Mouse (Mus musculus) adrenal gland, postnatal 14 days (tissue): ENCODE data around the gene Myo3b. TPM values are rescaled to one million over a fixed set of nuclear protein-coding genes. Genes with fewer than 3 reads are reported as not detected.
"Not testable (repeated sequence)": the region's sequence is repeated elsewhere in the genome, so short reads cannot be mapped to it uniquely, and the experiment has no call there.

Experiments
- DNase-seq: peaks from one replicate; pipeline ENCODE4 v3.0.0; 2021; ENCODE audit warnings: mixed read lengths
- total RNA-seq: library from RNA; stranded (reverse); gene quantifications from 2 replicates; pipeline ENCODE4 v1.2.3, GENCODE M21; 2021

Myo3b gene
- total RNA-seq, 1 experiment from 2014 or later: not detected

DNA sequence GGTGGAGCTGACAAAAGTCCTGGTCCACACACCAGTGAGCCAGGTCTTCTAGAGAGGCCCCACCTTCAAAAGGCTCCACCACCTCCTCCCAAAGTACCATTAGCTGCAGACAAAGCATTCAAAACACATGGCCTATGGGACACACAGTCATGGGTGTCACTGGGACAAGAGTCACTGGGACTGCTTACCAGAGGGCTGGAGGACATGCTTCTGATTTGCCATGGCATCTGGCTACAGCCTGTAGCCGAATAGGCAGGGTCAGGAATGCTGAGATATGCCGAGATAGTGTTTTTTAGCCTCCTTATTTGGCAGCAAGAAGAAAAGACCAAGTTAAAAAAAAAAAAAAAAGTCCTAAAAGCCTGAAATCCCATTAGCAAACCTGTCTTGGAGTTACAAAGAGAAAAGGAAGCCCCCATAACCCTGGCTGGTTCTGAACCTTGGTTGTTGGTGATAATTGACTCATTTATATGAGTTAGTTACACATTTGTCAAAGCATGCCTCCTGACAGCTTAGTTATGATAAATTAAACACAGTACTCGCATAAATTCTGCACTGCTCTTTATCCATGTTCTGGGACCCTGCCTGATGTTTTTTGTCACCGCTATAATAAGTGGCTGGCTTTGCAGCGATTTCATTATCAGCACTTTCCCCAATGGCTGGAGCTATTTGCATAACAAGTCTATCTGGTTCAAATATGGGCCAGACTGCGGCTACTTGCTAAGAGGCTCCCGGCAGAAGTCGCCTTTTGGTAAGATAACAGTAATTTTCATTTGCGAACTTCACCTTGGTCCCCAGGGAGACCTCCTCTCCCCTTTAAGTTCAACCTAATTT, 156.7 kb downstream of the Myo3b start:
- no peak for DNase-seq

GRCm38 (mm10) chr2:70201796-70202555, 163.1 kb downstream of the Myo3b start:
- no peak for DNase-seq

DNA sequence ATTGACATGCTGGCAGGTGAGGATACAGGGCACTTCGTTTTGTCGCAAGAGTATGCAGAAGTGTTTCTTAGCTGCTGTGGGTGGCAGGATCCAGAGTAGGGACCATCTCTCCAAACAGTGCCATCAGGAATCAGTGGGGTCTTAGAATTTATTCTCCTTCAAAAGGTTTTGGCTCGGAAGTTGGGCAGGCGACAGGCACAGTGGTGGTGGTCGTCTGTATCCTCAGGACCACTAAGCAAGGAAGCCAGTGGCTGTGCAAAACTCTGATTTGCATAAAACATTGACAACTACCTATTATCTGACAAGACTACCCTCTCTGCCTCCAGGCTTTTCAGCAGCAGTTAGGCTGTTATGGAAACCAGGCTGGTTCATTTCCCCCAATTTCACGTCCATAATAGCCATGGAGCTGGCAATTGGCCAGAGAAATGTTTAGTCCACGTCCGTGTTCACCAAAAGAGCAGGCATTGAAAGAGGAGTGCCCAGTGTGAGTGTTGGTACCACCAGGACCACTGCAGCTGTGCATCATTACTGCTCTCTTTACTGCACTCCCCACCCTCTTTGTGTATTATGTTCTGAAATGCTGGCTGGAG, 163.7 kb downstream of the Myo3b start:
- no peak for DNase-seq

GRCm38 (mm10) chr2:70208411-70208810, 169.5 kb downstream of the Myo3b start:
- DNase-seq: no peak

GRCm38 (mm10) chr2:70209790-70210189, 170.9 kb downstream of the Myo3b start:
- no peak for DNase-seq

- no peak for DNase-seq
Observed at GRCm38 (mm10) chr2:70210427-70211332, 171.8 kb downstream of the Myo3b start.

- no peak for DNase-seq
Observed at GRCm38 (mm10) chr2:70214401-70214800, 175.5 kb downstream of the Myo3b start.

- DNase-seq: no peak
Observed at GRCm38 (mm10) chr2:70217800-70218199, 178.9 kb downstream of the Myo3b start.

DNA sequence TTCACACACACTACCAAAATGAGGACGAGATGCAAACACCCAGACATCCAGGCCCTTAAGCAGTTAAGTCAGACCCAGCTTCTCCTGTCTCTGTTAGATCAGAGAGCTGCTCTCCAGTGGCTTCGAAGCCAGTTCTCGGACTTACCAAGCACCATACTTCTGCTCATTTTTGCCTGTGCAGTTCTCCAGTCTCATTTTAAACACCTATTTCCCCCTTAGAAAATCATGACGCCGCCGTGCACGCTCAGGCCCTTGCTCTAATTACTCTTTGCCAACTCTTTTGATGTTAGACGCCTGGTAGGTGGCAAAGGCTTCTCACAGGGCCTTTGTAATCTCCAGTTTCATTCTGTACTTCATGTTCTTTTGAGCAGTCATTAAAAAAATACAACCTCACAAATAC, 179.5 kb downstream of the Myo3b start:
- DNase-seq: no peak

- no peak for DNase-seq
Observed at GRCm38 (mm10) chr2:70226679-70227078, 187.8 kb downstream of the Myo3b start.

DNA sequence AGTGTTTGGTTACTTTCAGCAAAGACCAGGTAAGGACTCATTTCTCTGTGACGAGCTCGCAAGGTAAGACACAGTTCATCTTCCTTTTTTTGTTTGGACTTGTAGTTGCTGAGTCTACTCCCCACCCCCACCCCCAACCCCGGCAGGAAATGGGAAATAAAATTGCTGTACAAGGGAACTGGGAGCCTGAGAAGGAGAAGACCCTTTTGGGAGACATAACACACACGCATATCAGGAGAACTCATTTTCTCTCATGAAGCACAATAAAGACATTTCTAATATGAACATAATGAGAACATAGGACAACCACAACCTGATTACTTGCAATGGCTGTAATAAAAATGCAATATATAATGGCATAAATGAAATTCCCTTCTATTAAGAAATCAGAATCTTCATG, 195.5 kb downstream of the Myo3b start:
- DNase-seq: not testable (repeated sequence)

DNA sequence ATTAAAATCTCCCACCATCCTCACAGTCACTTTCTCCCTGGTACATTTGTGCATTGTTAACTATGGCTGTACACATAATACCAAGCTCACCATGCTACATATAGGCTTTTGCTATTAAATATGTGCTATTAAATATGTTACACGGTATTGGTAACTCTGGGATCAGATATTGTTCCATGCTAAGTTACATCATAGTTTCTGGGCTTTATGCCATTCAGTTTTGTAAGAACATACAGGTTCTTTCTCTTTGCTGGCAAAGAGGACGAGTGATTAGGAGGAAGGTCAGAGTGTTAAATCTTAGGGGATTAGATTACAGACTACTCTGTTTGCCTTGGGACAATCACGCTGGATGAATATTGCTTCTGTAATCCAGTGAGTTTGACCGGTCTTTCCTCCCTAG, 207.1 kb downstream of the Myo3b start:
- DNase-seq: no peak

DNA sequence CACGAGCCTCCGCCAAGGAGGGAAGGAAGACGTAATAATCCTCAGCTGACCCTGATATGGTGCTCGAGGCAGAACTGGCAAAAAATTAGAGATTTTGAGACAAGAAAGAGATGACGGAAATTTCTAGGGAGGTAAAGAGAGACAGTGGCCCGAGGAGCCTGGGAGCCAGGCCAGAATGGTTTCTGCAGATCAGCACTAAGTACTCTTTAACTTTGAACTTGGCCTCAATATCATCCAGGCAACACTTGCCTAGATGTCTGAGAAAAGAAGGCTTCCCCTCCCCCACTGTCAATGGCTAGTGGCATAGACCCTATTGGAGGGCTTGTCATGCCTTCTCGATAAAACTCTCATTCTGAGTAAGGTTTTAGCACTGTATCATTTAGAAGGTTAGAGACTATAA, 209.7 kb downstream of the Myo3b start:
- no peak for DNase-seq

- DNase-seq: no peak
Observed at GRCm38 (mm10) chr2:70249872-70250271, 210.9 kb downstream of the Myo3b start.

- no peak for DNase-seq
Observed at GRCm38 (mm10) chr2:70251256-70251655, 212.3 kb downstream of the Myo3b start.

DNA sequence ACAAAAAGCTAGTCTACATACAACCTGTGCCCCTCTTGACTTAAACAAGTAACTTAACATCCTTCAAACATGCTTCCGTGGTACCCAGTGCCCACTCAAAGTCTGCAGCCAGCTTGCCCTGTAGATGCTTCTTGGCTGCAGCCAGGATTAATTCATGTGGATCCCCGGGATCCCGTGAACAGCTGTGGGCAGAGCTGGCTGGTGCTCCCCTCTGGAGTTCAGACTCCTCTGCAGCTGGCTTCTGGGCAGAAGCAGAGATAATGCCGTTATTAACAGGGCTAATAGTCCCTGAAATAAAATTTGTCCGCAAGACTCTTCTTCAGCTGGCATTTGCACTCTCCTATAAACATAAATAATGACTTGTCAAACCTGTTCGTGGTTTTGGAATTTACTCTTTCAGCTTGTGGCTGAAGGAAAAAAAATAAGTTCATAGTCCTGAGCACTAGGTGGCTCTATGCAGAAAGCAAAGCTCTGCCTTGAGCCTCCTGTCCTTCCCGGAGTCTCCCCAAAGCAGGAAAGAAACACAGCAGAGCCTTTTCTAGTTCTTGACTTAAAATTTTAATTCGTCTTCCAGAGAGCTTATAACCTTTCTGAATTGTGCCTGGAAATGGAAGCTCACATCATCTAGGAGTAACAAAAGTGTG, 220.6 kb downstream of the Myo3b start:
- peak; percentile 31 for DNase-seq

GRCm38 (mm10) chr2:70260646-70261195, 221.8 kb downstream of the Myo3b start:
- DNase-seq: no peak

GRCm38 (mm10) chr2:70261703-70262564, 223.0 kb downstream of the Myo3b start:
- no peak for DNase-seq

- peak; percentile 15 for DNase-seq
Observed at GRCm38 (mm10) chr2:70262565-70263082, 223.7 kb downstream of the Myo3b start.
